Mouse (Mus musculus) CH12.LX (cell line): Measurements from ENCODE around the gene Tpo.

Experiments
- BHLHE40 ChIP-seq: IDR thresholded peaks from 2 replicates; pipeline ENCODE4 v1.6.1; 2011; ENCODE audit warnings: mild to moderate bottlenecking, low read depth, low read length, improper control_type of control experiment
- CTCF ChIP-seq, 2 experiments: IDR thresholded peaks in 1 of 2; conservative IDR thresholded peaks in 1 of 2; 2 replicates each; pipeline ENCODE4 v1.5.1; 2011 to 2012; ENCODE audit warnings: low read depth in 2 of 2, low read length in 2 of 2, improper control_type of control experiment in 1 of 2, inconsistent platforms in 1 of 2, mild to moderate bottlenecking in 1 of 2, moderate library complexity in 1 of 2
- JUN ChIP-seq: IDR thresholded peaks from 2 replicates; pipeline ENCODE4 v1.6.1; 2011; ENCODE audit warnings: low read depth, mild to moderate bottlenecking, low read length, improper control_type of control experiment, moderate library complexity; ENCODE audit not compliant: insufficient read depth
- MAFK ChIP-seq: IDR thresholded peaks from 2 replicates; pipeline ENCODE4 v1.6.1; 2011; ENCODE audit warnings: low read length, improper control_type of control experiment; ENCODE audit not compliant: insufficient replicate concordance
- POLR2A ChIP-seq: IDR thresholded peaks from 2 replicates; pipeline ENCODE4 v1.6.1; 2011; ENCODE audit warnings: low read depth, mild to moderate bottlenecking, improper control_type of control experiment, low read length
- SMC3 ChIP-seq: IDR thresholded peaks from 2 replicates; pipeline ENCODE4 v1.6.1; 2011; ENCODE audit warnings: low read depth, low read length, improper control_type of control experiment
- USF1 ChIP-seq: IDR thresholded peaks from 2 replicates; pipeline ENCODE4 v1.6.1; 2014; ENCODE audit warnings: low read depth, mild to moderate bottlenecking, inconsistent platforms, low read length, improper control_type of control experiment
- ZKSCAN1 ChIP-seq: IDR thresholded peaks from 2 replicates; pipeline ENCODE4 v1.6.1; 2012; ENCODE audit warnings: low read depth, inconsistent platforms, low read length, improper control_type of control experiment, borderline replicate concordance
- ZNF384 ChIP-seq: IDR thresholded peaks from 2 replicates; pipeline ENCODE4 v1.6.1; 2012; ENCODE audit warnings: low read depth, low read length, improper control_type of control experiment, inconsistent platforms

DNA sequence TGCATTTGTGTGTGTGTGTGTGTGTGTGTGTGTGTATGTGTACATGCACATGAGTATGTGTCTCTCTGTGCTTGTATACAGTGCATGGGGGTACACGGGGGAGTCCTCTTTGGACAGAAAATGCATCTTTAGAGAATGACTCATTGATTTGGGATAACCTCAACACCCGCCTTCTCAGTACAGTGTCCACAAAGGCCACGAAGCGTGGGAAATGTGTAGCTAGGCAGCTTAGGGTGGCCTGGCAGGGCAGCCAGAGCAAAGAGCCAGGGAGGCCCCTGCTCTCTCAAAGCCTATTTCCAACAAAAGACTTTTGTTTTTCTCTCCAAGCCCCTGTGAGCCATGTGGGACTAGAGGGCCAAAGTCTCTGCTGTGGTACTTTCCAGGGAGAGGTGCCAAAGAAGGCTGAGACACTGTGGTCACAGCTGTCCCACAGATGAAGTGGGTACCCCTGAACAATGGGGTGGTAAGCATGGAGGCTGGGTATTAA lies 95.8 kb downstream of the Tpo start:
- TF ChIP-seq MAFK (no peak), CTCF (conservative IDR thresholded peaks at IDR 0.05 in 1 of 2, IDR thresholded peaks at IDR 0.05 in 1 of 2; ENCODE audit: low read depth in 2 of 2, low read length in 2 of 2) (no peak), JUN (no peak), POLR2A (no peak), USF1 (no peak), ZKSCAN1 (no peak), SMC3 (no peak), BHLHE40 (no peak), ZNF384 (no peak)
